Mouse (Mus musculus) kidney, adult 8-10 months (tissue): ENCODE data around the gene Dedd.

Experiments
- DNase-seq, 2 experiments: peaks; one replicate each; pipeline ENCODE4 v3.0.0; 2022

Gene Dedd

DNA sequence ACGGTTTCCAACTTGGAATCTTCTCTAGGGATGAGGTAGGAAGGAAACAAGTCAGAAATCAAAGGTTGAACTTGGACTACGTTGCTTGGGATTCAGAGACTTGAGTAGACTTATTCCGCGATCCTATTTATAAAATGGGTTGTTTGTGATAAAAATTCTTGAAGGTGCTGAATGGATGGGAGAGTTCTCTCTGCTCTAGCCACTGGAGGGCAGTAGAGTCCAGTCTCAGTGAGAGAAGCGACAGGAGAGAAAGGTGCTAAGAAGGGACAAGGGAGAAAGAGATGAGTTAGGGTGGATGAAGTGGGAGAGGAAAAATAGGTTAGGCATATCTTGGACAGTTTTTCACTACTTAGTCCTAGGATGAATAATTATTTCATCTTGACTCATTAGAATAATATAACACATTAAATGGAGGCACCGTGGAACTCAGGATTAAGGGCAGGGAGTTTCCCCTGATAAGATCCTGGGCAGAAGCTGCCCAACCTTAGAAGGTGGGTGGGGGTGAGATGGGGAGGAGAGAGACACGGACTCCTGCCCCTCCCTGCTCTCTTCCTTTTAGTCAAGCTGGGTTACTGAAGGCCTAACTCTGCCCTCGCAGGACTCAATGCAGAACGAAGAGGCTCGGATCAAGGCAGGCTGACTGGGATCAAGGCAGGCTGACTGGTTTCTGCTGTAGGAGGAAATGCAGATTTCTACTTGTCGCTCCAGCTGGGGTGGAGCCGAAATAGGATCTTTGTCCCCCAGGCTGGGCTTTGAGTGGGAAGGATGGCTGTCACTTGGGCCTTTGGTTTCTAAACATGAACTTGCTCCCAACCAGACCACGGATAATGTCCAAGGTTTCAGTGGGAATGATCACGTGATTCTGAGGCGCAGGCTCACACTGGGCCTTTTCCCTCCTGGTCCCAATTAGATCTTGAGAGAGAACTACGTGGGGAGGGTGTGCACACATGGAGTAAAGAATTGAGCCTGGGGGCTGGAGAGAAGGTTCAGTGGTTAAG is 32.5 kb downstream of the Dedd start:
- peak; percentile 52 to 71 for DNase-seq

- DNase-seq = no peak
These were observed 37.0 kb downstream of the Dedd start for GRCm38 (mm10) chr1:171365934-171366333.

DNA sequence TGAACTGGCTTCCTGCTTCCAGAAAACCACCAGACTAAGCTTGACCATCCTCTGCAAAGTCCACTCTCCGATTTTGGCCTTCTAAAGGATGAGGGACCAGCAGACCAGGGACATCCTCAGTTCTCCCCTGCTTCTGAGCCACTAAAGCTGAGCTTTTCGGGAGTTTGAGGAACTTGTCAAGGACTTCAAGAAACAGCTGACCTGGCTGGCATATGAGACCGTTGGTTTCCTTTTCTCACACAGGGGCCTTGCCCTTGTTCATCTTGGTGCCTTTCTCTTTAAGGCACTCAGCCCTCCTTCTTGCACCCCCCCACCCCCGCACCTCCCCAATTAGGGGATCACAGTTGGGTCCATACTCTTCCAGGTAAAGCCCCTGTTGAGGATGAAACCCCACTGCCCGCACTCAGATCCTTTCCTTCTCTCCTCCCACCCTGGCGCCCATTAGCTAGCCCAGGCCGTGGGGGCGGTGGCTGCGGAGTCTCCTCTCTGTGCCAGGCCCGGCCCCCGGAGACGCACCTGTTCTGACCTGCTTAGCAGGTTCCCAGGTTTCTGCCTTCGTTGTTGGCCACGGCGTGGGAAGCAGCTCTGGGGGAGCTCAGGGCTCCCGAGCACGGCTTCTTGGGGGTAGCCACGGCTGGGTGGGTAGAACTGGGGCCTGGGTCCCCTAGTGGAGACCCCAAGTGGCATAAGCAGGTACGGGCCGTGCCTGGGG is 41.1 kb downstream of the Dedd start, which contains the start of gene Nectin4:
Gene Nectin4, plus strand, starts transcription at position 255 of the 712 bp plus-strand sequence.
- DNase-seq = peak in 1 of 2 experiments; percentile 28

- DNase-seq = no peak
These were observed 43.9 kb downstream of the Dedd start for GRCm38 (mm10) chr1:171372880-171373279.

DNA sequence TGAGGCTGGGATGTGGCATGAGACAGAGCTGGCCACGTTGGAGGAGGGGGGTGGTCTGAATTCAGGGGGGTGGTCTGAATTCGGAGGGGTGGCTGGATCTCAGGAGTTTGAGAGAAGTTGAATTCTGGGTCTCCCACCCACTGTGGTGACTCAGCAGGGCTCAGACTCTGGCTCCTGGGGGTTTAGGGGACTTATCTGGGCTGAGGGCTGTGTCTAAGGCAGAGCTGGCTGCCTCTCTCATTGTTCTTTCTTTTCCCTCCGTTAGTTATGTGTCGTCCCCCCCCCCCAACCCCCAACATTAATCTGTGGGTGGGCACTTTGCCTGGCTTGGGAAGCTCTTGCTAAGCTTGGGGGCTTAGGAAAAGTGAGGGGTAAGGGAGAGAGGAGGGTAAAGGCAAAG is 45.0 kb downstream of the Dedd start:
- DNase-seq = no peak

GRCm38 (mm10) chr1:171375646-171376097 is 46.7 kb downstream of the Dedd start:
- DNase-seq = no peak

DNA sequence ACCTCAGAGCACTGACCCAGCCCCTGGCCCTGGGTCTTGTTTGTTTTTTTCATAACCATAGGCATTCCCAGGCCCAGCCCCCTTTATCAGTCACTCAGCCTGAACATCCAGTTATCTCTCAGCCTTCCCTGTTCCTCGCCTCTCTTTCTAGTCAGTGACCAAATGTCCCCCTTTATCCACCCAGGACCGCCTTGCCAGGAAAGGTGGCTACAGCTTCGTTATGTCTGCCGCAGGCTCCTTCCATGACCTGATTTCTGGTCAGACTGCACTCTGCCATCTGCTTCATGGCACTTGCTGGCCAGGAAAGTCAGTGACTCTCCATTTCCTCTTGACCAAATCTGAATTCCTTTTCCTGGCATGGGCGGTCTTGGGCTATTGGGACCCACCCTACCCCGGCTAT is 49.4 kb downstream of the Dedd start:
- DNase-seq = no peak

DNA sequence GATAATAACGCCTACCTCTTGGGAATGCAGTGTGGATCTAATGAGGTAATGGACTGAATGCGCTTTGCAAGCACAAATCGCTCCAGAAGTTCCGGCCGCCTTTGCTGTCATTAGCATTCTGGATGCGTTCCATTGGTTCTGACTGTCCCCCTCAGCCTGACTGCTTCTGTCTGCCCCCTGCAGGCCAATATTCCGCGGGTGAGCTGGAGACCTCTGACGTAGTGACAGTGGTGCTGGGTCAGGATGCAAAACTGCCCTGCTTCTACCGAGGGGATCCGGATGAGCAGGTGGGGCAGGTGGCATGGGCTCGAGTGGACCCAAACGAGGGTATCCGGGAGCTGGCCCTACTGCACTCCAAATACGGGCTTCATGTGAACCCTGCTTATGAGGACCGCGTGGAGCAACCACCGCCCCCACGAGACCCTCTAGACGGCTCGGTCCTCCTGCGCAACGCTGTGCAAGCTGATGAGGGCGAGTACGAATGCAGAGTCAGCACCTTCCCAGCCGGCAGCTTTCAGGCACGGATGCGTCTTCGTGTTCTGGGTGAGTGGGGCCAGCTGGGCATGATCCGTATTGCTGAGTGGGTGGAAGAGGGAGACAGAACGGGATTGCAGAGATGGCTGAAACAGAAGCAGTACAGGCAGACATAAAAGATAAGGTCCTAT is 51.1 kb downstream of the Dedd start:
- peak; percentile 55 to 75 for DNase-seq

GRCm38 (mm10) chr1:171382096-171382620 is 53.2 kb downstream of the Dedd start:
- DNase-seq = no peak

DNA sequence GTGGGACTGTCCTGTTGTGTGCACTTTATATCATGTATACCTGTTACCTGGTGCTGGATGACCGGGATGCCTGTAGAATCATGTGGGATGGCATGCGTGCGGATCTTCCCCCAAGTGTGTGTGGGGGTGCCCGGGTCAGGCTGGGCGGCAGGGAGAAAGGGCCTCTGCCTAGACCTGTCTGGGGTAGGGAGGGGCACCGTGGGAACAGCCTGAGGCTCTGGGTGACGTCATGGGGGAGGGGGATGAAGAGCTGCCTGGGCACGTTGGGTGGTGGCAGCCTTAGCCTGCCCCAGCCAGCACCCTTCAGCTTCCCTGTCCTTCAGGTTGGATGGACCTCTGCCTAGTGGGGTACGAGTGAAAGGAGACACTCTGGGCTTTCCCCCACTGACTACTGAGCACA is 55.4 kb downstream of the Dedd start:
- DNase-seq = no peak

GRCm38 (mm10) chr1:171385171-171385570 is 56.2 kb downstream of the Dedd start:
- no peak for DNase-seq

GRCm38 (mm10) chr1:171387099-171387498 is 58.2 kb downstream of the Dedd start:
- DNase-seq = no peak

DNA sequence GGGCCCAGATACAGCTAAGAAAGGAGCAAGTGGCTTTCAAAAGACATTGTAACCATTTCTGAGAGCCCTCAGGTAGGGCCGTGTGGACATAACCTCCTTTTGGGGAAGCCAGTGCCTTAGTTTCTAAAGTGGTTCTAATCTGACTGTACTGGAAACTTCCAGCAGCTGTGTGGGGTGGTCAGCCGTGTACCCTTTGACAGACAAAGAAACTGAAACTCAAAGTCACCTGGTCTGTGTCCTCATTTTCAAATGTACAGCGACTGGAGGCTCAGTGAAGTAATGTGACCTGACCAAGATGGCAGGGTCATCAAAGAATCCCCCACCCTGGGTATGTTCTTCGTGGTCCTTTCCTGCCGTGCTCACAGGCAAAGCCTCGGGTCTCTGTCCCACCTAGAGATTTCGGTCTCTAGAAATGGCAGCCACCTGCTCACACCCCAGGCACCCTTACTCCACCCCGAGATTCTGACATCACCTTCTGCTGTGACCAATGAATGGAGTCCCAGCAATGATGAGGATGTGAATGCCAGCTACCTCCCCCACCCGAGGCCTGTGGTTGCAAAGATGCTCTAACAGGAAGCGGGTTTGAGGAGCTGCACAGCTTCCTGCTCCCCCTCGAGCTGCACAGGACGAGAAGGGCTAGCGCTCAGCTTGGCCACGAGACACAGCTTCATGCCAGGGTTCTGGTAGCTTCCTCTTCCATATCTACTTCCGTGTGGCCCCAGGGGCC is 59.6 kb downstream of the Dedd start, which contains the start of gene Arhgap30:
Gene Arhgap30, plus strand, starts transcription at position 579 of the 727 bp plus-strand sequence.
- DNase-seq = peak in 1 of 2 experiments; percentile 26

- DNase-seq = no peak
These were observed 61.2 kb downstream of the Dedd start for GRCm38 (mm10) chr1:171390101-171390500.
